Mouse (Mus musculus) forebrain, embryonic 11.5 days (tissue): ENCODE results near the gene Gm5294. TPM values are rescaled to one million over a fixed set of nuclear protein-coding genes. Genes with fewer than 3 reads are reported as not detected.
A peak's percentile ranks its signal among the peaks of the same experiment; 100 is the strongest.

ENCODE experiments used
- ATAC-seq: fragments of 200-750 bp; cut with Nextera tagmentation; replicated peaks from 2 replicates; pipeline ENCODE4 v1.8.0; 2017; ENCODE audit warnings: moderate TSS enrichment; ENCODE audit not compliant: low FRiP score
- DNase-seq: peaks from one replicate; pipeline ENCODE4 v3.0.0-alpha.2; 2017; ENCODE audit warnings: low spot score
- H3K27ac ChIP-seq: fragments of 300-500 bp; sonication (generic); 2 replicates; pipeline ENCODE4 v1.5.1; 2014; ENCODE audit warnings: low read depth, low read length
- H3K27me3 ChIP-seq: fragments of 300-500 bp; sonication (generic); 2 replicates; pipeline ENCODE4 v1.6.1; 2014; ENCODE audit warnings: mild to moderate bottlenecking, low read length, mixed read lengths; ENCODE audit not compliant: control insufficient read depth, insufficient read depth
- H3K36me3 ChIP-seq: fragments of 300-500 bp; sonication (generic); 2 replicates; pipeline ENCODE4 v1.6.1; 2014; ENCODE audit warnings: mild to moderate bottlenecking, low read length, moderate library complexity, mixed read lengths; ENCODE audit not compliant: control insufficient read depth, insufficient read depth
- H3K4me1 ChIP-seq: fragments of 300-500 bp; sonication (generic); replicated peaks from 2 replicates; pipeline ENCODE4 v1.6.1; 2014; ENCODE audit warnings: low read length, mixed read lengths; ENCODE audit not compliant: control insufficient read depth, insufficient read depth
- H3K4me2 ChIP-seq: fragments of 300-500 bp; sonication (generic); 2 replicates; pipeline ENCODE4 v1.6.1; 2014; ENCODE audit warnings: low read depth, mild to moderate bottlenecking, low read length, moderate library complexity, mixed read lengths; ENCODE audit not compliant: severe bottlenecking
- H3K4me3 ChIP-seq: fragments of 300-500 bp; sonication (generic); 2 replicates; pipeline ENCODE4 v1.5.1; 2014; ENCODE audit warnings: low read depth, low read length
- H3K9ac ChIP-seq: fragments of 300-500 bp; sonication (generic); 2 replicates; pipeline ENCODE4 v1.6.1; 2014; ENCODE audit warnings: low read length
- H3K9me3 ChIP-seq: fragments of 300-500 bp; sonication (generic); 2 replicates; pipeline ENCODE4 v1.6.1; 2016; ENCODE audit warnings: low read length, mixed read lengths; ENCODE audit not compliant: control insufficient read depth
- WGBS: fragments of 180-500 bp; shearing (Covaris S2); extraction: QIAGEN DNeasy Blood & Tissue Kit; methylation state at CpG from one replicate; pipeline ENCODE4 v1.1.7; 2014; 5-methylcytosine and 5-hydroxymethylcytosine counted together
- polyA plus RNA-seq: library from polyadenylated mRNA; unstranded; fragments of >200 nt; fragmentation: Nextera tagmentation; extraction: Ambion mirVana; gene quantifications from 2 replicates; pipeline ENCODE4 v1.2.1, GENCODE M21; 2014

Gm5294 gene
- polyA plus RNA-seq, 1 experiment from 2014 or later: not detected

DNA sequence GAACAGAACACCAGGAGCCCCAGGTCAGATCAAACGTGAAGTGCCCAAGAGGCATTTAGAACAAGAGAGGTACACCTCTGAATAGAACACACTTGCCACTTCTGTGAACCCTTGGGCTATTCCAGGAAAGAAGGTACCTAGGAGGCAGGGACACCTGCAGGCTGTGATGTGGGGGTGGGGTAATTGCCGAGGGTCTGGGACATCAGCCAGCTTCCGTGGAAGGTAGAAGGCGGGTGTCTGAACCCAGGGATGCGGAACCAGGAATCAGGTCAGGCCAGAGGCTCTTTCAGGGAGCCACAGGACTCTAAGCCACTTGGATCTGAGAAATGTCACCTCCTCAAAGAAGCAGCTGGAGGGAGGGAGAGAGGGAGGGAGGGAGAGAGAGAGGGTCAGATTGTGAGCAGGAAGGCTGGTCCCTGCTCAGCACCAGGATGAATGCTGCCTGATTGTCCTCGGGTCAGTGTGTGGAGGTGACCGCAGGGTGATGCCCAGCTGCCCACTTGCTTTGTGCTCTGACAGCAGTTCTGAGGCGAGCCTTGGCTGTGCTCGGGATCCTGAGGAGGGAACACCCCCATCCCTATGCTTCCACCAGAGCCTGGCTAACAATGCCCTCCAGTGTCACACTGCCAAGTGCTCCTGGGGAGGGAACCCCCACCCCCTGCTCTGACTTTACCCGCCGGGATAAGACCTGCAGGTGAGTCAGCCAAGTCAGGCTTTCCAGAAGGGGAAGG is 31.2 kb upstream of the Gm5294 start:
- no peak overlapping the region for H3K4me3 ChIP-seq
- H3K36me3 ChIP-seq: no peaks in the 10 kb centered on the region
- no peaks in the 10 kb centered on the region for H3K9me3 ChIP-seq
- H3K27ac ChIP-seq: no peak overlapping the region
- no peaks in the 10 kb centered on the region for H3K27me3 ChIP-seq
- no peaks in the 10 kb centered on the region for H3K4me1 ChIP-seq
- H3K9ac ChIP-seq: no peak overlapping the region
- DNase-seq (no peak), ATAC-seq (no peak)
- no peak overlapping the region for H3K4me2 ChIP-seq
- 51% methylated on average over 11 of the region's 11 CpGs for WGBS

DNA sequence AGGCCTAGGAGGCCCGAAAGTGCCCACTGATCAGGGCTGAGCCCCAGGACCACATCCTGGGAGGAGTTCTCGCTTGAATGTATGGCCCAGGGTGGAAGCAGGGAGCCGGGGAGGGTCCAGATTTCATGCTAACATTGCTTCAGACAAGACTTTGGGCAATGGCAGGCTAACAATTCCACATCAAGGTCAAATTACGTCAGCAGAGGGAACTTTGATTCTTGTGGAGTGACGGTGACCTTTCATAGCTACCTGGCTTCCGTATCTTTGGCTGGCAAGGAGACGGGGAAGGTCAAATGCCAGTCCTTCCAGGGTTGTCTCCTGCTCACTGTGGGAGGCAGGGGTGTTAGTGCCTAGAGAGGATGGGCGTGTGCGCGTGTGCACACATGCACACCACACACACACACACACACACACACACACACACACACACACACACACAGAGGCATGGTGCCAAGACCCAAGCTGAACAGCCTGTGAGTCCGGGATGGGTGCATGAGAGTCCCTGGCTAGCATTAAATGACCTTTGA is 28.9 kb upstream of the Gm5294 start:
- Histone ChIP-seq H3K27me3 (no peaks in the 10 kb centered on the region), H3K9me3 (no peaks in the 10 kb centered on the region), H3K4me1 (no peaks in the 10 kb centered on the region), H3K4me2 (no peak overlapping the region), H3K36me3 (no peaks in the 10 kb centered on the region), H3K27ac (no peak overlapping the region), H3K9ac (no peak overlapping the region), H3K4me3 (no peak overlapping the region)
- WGBS: 87% methylated on average over 11 of the region's 11 CpGs
- DNase-seq (no peak), ATAC-seq (no peak)

DNA sequence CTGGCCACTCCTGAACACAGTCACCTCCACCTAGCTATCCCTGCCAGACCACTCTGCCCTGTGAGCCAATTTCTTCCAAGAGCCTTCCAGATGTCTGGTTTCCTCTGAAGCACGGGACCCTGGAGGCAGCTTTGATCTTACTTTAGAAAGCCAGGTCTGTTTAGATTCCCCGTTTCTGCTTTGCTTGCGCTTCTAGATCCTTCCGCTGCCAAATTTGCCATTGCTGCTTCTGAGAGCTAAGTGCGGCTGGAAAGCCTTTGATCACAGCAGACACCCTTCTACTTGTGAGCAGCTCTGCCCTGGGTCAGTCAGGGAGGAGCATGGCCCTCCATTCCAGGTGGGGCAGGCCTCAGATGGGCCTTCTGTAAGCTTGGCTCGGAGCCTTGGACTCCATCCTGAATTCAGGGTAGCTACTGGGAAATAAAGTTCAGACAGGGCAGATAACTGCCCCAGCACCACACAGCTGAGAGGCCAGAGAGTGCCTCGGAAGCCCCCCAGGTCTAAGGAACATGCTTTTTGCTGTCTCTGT is 18.2 kb upstream of the Gm5294 start:
- DNase-seq (no peak), ATAC-seq (no peak)
- WGBS: 81% methylated on average over 7 of the region's 7 CpGs
- no peaks in the 10 kb centered on the region; the same call in 1 of the 2 replicates for H3K4me1 ChIP-seq
- no peak overlapping the region for H3K4me3 ChIP-seq
- H3K27ac ChIP-seq: no peak overlapping the region
- no peak overlapping the region for H3K4me2 ChIP-seq
- H3K36me3 ChIP-seq: no peaks in the 10 kb centered on the region
- no peaks in the 10 kb centered on the region for H3K27me3 ChIP-seq
- H3K9ac ChIP-seq: no peak overlapping the region
- H3K9me3 ChIP-seq: no peaks in the 10 kb centered on the region

- no peak overlapping the region for H3K27ac ChIP-seq
- WGBS: 91% methylated on average over 5 of the region's 5 CpGs
- H3K36me3 ChIP-seq: no peaks in the 10 kb centered on the region
- H3K4me3 ChIP-seq: no peak overlapping the region
- no peak overlapping the region for H3K9ac ChIP-seq
- no peak overlapping the region for H3K4me2 ChIP-seq
- no peaks in the 10 kb centered on the region for H3K9me3 ChIP-seq
- DNase-seq (no peak), ATAC-seq (no peak)
- no peaks in the 10 kb centered on the region for H3K27me3 ChIP-seq
- H3K4me1 ChIP-seq: no peaks in the 10 kb centered on the region
Measured at GRCm38 (mm10) chr5:138804286-138804685, 15.6 kb upstream of the Gm5294 start.

DNA sequence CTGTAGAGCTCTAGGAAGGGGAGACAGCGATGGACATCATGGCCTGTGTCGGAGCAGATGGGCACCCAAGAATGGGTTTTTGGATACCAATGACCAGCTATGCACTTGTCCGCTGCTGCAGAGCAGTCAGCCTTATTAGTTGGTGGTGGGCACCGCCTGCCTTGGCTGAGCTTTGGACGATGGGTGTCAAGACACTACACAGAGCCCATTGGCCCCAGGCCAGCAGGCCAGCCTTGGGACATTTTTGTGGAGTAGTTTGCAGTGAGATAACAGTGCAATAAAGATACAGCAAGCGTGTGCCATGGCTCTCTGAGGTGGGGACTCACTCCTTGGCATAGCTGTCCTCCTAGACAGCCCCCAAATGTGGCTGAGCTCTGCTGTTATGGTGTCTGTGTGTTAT is 10.1 kb upstream of the Gm5294 start:
- DNase-seq (no peak), ATAC-seq (no peak)
- Histone ChIP-seq H3K9me3 (no peaks in the 10 kb centered on the region), H3K4me1 (no peaks in the 10 kb centered on the region), H3K9ac (no peak overlapping the region), H3K27me3 (no peaks in the 10 kb centered on the region), H3K27ac (no peak overlapping the region), H3K4me2 (no peak overlapping the region), H3K4me3 (no peak overlapping the region), H3K36me3 (no peaks in the 10 kb centered on the region)
- WGBS: 91% methylated on average over 6 of the region's 6 CpGs

- peak; percentile 61 for DNase-seq
- Histone ChIP-seq H3K4me3 (peak overlapping the region; percentile 22), H3K36me3 (no peaks in the 10 kb centered on the region), H3K4me2 (peak overlapping the region; percentile 46), H3K27ac (no peak overlapping the region), H3K4me1 (peaks cover 8% of the 10 kb centered on the region; the same call in 1 of the 2 replicates), H3K27me3 (peaks cover 41% of the 10 kb centered on the region), H3K9ac (no peak overlapping the region), H3K9me3 (no peaks in the 10 kb centered on the region)
- WGBS: 3% methylated on average over 39 of the region's 39 CpGs
- no peak for ATAC-seq
Measured at GRCm38 (mm10) chr5:138820717-138821332, 945 bp downstream of the Gm5294 start.

DNA sequence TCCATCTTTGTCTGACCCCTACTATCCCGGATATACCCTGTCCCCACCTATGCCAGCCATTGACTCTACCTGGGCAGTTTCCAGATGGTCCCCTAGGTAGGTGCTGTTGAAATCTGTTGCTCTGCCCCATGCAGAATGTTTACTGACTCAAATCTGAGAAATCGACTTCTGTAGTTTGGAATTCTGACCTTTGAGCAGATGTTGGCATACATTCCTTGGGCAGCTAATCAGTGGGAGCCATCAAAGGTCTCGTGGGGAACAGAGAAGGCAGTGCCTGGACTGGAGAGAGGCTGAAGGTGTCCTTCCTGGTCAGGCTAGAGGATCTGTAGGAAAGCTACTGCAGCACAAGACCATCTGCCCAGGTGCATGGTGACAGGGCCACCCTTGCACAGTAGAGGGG is 5.2 kb downstream of the Gm5294 start:
- DNase-seq (no peak), ATAC-seq (no peak)
- 72% methylated on average over 3 of the region's 3 CpGs for WGBS
- Histone ChIP-seq H3K4me2 (no peak overlapping the region), H3K36me3 (no peaks in the 10 kb centered on the region), H3K27me3 (peaks cover 24% of the 10 kb centered on the region), H3K4me1 (peaks cover 8% of the 10 kb centered on the region; the same call in 1 of the 2 replicates), H3K9ac (no peak overlapping the region), H3K9me3 (no peaks in the 10 kb centered on the region), H3K27ac (no peak overlapping the region), H3K4me3 (no peak overlapping the region)

DNA sequence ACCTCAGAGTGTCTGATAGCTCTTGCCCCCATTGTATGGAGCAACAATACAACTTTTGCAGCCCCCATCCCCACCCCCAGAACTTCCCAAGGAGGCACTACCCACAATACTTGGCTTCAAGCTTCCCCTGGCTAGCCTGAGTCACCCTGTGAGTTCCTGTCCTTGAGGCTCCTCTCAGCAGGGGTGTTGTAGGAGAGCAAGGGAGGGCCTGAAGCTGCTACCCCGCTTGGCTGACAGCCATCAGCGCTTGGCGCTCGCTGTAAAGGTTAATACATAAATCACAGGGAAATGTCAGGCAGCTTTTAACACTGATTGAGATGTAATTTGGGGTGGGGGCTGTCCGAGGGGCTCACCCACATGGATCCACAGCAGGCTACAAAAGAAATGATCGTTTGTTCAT is 13.5 kb downstream of the Gm5294 start:
- DNase-seq (no peak), ATAC-seq (no peak)
- WGBS: 71% methylated on average over 6 of the region's 6 CpGs
- no peaks in the 10 kb centered on the region for H3K27me3 ChIP-seq
- H3K9ac ChIP-seq: no peak overlapping the region
- H3K4me2 ChIP-seq: no peak overlapping the region
- H3K4me1 ChIP-seq: no peaks in the 10 kb centered on the region
- no peak overlapping the region for H3K27ac ChIP-seq
- no peaks in the 10 kb centered on the region for H3K36me3 ChIP-seq
- H3K9me3 ChIP-seq: no peaks in the 10 kb centered on the region
- no peak overlapping the region for H3K4me3 ChIP-seq
